Mouse (Mus musculus) large intestine, adult 2 months (tissue): ENCODE measurements around the gene Cep97. TPM values are rescaled to one million over a fixed set of nuclear protein-coding genes. Genes with fewer than 3 reads are reported as not detected.

Experiments
- polyA plus RNA-seq: library from polyadenylated mRNA; depleted of rRNA; stranded (reverse); fragments of >200 nt; gene quantifications from 2 replicates; pipeline ENCODE4 v1.2.3, GENCODE M21; 2012; rRNA removed

Gene Cep97
- polyA plus RNA-seq, 1 experiment: 1.4 TPM

Other genes starting within 250 kb of the Cep97 start
- gene Nfkbiz, start 96.0 kb downstream of the Cep97 start, polyA plus RNA-seq: 26.6 and 45.3 TPM in 2 replicates
- gene Nxpe3, start 39.6 kb downstream of the Cep97 start, polyA plus RNA-seq: 1.2 and 1.7 TPM in 2 replicates
- 128 and 168 TPM in 2 replicates for gene Rpl24, start 31.4 kb upstream of the Cep97 start, polyA plus RNA-seq
- 1.8 and 3.3 TPM in 2 replicates for gene Zbtb11, start 39.0 kb upstream of the Cep97 start, polyA plus RNA-seq
- gene Pcnp, start 94.9 kb upstream of the Cep97 start, polyA plus RNA-seq: 15.0 and 16.0 TPM in 2 replicates
- gene Trmt10c, start 103.0 kb upstream of the Cep97 start, polyA plus RNA-seq: 2.1 and 2.4 TPM in 2 replicates
- gene Senp7, start 113.5 kb upstream of the Cep97 start, polyA plus RNA-seq: 1.3 and 3.3 TPM in 2 replicates